Mouse (Mus musculus): ENCODE results near the gene Aurka. TPM values are rescaled to one million over a fixed set of nuclear protein-coding genes. Genes with fewer than 3 reads are reported as not detected.

Gene Aurka
- 15.7 and 23.2 TPM in 2 replicates for total RNA-seq (2015; ENCODE audit: low replicate concordance)
- 31.3 and 38.8 TPM in 2 replicates for total RNA-seq (2017; ENCODE audit: low replicate concordance)

GRCm38 (mm10) chr2:172370411-172371223 lies at the start of gene Aurka, which contains the start of gene Cstf1:
TSS of gene Aurka (minus strand) at chr2:172370535.
TSS of gene Cstf1 (plus strand) at chr2:172370681.
- peak; percentile 95 for ATAC-seq (replicated peaks; ENCODE audit: low FRiP score, poor library complexity, severe bottlenecking)

- ATAC-seq (replicated peaks; ENCODE audit: low FRiP score, poor library complexity, severe bottlenecking), result no peak
Observed at GRCm38 (mm10) chr2:172418208-172418607, 47.9 kb upstream of the Aurka start.

GRCm38 (mm10) chr2:172416876-172417275 lies 46.5 kb upstream of the Aurka start:
- ATAC-seq (replicated peaks; ENCODE audit: low FRiP score, poor library complexity, severe bottlenecking), result no peak

DNA sequence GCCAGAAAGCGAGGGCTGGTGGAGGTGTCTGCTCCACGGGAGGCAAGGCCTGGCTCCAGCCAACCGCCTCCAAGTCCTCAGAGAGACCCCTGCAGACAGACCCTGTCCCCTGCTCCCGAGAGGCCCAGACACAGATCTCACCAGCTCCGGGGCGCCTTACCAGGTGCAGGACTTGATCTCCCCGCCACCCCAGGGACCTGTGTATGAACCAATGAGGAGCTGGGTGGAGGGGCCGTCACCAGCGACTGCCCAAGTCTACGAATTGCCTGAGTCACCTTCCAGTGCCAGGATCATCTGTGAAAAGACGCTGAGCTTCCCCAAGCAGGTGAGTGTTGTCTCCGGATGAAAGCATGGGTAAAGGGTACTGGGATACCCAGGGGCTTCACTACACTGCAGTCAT lies 45.9 kb upstream of the Aurka start:
- no peak for ATAC-seq (replicated peaks; ENCODE audit: low FRiP score, poor library complexity, severe bottlenecking)

DNA sequence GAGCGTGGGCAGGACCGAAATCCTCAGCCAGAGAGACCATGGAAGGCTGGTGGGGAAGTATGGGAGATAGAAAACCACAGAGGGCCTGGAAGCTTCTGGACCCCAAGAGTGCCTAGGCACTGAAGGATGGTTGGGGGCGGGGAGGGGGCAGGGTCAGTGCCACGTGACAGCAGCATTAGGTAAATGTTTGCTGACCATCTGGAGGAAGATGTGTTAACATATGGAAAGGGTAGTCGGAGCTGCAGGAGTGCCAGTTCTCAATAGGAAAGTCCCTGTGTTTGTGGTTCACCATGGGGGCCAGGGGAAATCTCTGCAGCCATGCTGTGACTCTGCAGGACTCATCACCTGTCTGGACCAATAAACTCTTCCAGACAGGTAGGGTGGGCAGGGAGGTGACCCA lies 43.6 kb upstream of the Aurka start:
- ATAC-seq (replicated peaks; ENCODE audit: low FRiP score, poor library complexity, severe bottlenecking), result no peak

- ATAC-seq (replicated peaks; ENCODE audit: low FRiP score, poor library complexity, severe bottlenecking), result no peak
Observed at GRCm38 (mm10) chr2:172413273-172413672, 42.9 kb upstream of the Aurka start.

DNA sequence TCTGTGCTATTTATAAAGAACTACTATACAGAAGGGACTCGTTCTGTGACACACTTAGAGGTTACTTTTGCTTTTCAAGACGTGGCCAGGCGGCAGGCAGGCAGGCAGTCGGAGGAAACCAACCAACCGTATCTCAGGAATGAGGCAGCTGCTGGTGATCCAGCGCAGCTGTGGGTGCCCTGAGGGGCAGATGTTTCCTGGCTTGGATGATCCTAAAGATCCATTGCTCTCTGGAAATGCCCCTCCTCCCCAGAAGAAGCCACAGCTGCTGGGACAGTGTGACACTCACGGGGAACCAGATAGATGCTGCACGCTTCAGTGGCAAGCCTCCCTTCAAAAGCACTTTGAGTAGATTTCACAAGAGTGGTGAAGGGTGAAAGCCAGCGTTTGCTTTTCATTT lies 42.1 kb upstream of the Aurka start:
- no peak for ATAC-seq (replicated peaks; ENCODE audit: low FRiP score, poor library complexity, severe bottlenecking)

DNA sequence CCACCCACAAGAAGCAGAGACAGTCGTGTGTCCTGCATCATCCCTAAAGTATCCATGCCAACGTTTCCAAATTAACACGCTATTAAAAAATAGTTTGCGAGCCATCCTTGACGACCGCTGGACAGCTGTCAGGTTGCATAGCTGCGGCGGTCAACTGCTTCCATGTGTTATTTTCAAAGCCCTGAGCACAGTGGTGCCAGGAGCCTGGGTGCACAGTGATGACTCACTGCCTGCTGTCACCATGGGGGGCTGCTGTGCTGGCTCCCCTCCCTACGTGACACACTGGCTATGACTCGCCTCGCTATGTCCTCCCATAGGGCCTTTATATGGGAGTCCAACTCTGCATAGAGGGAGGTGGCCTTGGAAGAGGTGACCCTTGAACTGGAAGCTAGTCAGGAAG lies 40.8 kb upstream of the Aurka start:
- ATAC-seq (replicated peaks; ENCODE audit: low FRiP score, poor library complexity, severe bottlenecking), result no peak

DNA sequence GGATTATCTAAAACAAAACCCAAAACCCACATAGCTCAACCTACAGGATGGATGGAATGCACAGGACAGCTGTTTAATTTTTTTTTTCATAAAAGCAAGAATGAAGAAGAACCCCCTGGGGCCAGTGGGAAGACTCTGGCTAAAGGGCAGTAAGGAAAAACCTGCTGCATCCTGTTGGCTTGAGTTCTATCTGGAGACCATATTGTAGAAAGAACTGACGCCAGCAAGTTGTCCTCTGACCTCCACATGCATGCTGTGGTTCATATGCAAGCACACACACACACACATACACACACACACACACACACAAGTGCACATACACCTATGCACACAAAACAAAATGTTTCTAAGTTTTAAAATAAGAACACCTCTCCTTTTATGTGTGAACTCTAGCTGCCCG lies 40.4 kb upstream of the Aurka start:
- no peak for ATAC-seq (replicated peaks; ENCODE audit: low FRiP score, poor library complexity, severe bottlenecking)

DNA sequence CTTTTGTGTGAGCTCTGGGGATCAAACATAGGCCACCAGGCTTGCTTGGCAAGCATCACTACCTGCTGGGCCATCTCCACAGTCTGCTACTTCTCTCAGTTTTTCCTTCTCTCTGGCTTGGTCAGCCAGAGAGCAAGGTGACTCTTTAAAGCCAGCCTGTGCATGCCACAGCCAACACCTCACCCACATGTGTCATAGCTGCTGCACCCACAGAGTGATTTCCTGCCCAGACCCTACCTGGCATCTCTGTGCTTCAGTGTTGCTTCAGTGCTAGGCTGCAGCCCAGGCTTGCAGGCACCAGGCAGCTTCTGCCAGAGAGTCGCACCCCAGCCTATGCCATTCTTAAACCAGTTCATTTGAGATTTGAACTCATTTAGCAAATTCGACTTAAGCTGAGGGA lies 37.2 kb upstream of the Aurka start:
- ATAC-seq (replicated peaks; ENCODE audit: low FRiP score, poor library complexity, severe bottlenecking), result no peak

- no peak for ATAC-seq (replicated peaks; ENCODE audit: low FRiP score, poor library complexity, severe bottlenecking)
Observed at GRCm38 (mm10) chr2:172406173-172406572, 35.8 kb upstream of the Aurka start.

DNA sequence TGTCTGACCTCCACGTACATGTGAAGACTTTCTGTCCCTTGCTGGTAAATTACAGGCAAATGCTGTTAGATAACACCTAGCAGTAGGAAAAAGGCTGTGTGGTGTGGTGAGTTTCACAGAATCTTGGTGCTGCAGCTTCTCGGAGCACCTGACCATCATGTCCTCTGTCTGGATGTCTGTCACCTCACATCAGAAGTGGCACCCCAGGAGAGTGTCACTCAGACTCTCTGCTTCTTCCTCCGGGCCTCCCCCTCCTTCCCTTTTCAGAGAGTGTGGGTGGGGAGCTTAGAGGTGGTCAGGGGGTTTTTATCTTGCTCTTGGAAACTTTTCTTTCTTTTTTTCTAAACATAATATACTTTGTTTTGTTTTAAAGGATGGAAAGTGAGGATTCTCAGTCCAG lies 34.7 kb upstream of the Aurka start:
- ATAC-seq (replicated peaks; ENCODE audit: low FRiP score, poor library complexity, severe bottlenecking), result no peak

DNA sequence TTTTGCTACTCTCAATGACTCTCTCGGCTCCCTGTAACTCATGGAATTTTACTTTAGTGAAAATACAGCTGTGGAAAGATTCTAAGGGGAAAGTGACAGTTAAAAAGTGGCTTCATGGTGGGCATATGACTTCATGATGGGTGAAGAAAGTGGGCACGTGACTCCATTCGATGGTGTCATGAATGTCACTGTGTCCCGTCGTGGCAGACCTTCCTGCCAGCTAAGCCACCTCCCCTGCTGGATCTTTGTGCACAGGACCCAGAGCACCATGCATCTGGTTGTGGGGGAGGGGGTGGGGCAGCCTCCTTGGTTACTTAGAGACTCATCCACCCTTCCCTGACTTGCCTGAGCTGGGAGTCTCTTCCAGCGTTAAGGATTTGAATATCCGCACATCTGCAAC lies 33.9 kb upstream of the Aurka start:
- ATAC-seq (replicated peaks; ENCODE audit: low FRiP score, poor library complexity, severe bottlenecking), result no peak

DNA sequence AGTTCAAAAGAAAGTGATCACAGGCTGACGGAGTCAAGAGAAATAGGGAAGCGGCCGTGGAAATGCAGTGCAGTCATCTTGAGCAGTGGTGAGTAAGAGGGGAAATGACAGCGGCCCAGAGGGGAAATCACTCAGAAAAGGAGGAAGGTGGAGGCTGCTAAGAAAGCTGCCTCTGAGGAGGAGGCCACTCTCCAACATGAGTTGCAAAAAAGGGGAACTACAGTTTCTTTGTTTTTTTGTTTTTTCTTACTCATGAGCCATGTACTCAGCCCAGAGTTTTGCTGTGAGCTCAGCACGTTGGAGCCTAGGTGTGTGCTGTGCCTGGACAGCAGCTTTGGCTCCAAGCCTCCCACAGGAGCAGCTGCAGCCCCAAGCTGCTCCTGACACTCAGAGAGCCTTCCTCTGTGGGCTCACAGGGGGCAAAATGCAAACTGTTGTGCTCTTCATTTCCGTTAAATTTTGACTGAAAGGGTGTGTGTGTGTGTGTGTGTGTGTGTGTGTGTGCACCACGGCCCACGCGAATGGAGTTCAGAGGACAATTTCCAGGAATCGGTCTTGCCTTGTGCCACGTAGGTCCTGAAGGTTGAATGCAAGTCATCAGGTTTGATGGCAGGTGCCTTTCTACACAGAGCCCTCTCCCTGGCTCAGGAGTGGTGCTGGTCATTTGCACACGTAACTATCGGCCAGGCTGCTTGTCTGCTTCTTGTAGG lies 30.9 kb upstream of the Aurka start:
- ATAC-seq (replicated peaks; ENCODE audit: low FRiP score, poor library complexity, severe bottlenecking), result no peak

GRCm38 (mm10) chr2:172399901-172400300 lies 29.6 kb upstream of the Aurka start:
- no peak for ATAC-seq (replicated peaks; ENCODE audit: low FRiP score, poor library complexity, severe bottlenecking)

DNA sequence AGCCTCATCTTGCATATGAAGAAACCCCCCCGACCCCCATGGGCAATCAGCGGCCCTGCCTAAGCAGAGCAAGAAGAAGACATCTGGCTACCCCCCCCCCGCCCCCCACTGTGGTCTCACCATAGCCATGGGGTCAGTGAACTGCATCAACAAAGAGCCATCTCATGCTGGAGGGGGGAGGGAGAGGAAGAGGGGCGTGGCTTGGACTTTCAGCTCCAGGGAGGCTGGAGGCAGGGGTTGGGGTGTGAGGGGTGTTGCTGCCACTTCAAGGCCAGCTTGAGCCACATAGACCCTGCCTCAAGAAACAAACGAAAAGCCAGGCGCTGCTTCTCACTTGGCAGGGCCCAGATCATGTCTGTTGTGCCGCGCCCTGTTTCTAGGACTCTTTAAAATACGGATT lies 25.6 kb upstream of the Aurka start:
- ATAC-seq (replicated peaks; ENCODE audit: low FRiP score, poor library complexity, severe bottlenecking), result no peak

DNA sequence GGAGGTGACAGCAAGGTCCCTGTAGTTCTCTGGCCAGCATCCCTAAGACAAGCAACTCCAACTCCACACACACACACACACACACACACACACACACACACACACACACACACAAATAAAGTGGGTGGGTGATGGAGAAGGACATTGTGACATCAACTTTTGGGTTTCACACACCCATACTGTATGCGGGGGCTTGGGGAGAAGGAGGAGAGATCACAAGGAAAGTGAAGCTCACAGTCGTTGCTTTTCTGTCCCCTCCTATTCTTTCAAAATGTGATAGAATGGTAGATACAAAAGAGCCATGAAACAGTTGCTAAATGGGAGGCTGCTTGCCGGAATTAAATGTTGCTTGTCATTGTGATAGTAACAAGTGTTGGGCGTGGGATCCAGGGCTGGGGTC lies 24.3 kb upstream of the Aurka start:
- no peak for ATAC-seq (replicated peaks; ENCODE audit: low FRiP score, poor library complexity, severe bottlenecking)

GRCm38 (mm10) chr2:172394052-172394392 lies 23.7 kb upstream of the Aurka start:
- ATAC-seq (replicated peaks; ENCODE audit: low FRiP score, poor library complexity, severe bottlenecking), result no peak

GRCm38 (mm10) chr2:172393391-172394051 lies 23.2 kb upstream of the Aurka start, which contains the start of gene Cass4:
TSS of gene Cass4 (plus strand) at chr2:172393794.
- ATAC-seq (replicated peaks; ENCODE audit: low FRiP score, poor library complexity, severe bottlenecking), result peak; percentile 69

- ATAC-seq (replicated peaks; ENCODE audit: low FRiP score, poor library complexity, severe bottlenecking), result 0 out of 2 replicates have a peak, but pooled peaks have one; percentile 34
Observed at GRCm38 (mm10) chr2:172392041-172392521, 21.7 kb upstream of the Aurka start.

Measured in erythroblast, adult 5-6 weeks (primary cell).